Mouse (Mus musculus): ENCODE measurements at regions not wholly inside any gene's neighbourhood (a gene's known extent, or its start where the extent isn't known, plus 50 kb on each side); places are given as distances from the start of the nearest gene placed in this dataset.

DNA sequence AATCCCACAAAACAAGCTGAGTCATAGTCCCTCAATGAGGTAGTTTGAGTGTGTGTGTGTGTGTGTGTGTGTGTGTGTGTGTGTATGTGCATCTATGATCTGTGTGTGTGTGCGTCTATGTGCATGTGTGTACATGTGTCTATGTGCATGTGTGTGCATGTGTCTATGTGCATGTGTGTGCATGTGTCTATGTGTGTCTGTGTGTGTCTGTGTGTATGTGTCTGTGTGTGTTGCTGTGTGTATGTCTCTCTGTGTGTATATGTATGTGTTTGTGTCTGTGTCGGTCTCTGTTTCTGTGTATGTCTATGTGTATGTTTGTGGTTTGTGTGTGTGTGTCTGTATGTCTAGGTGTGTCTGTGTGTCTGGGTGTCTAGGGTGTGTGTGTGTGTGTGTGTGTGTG lies 309.1 kb upstream of the Brinp3 start:
- DNase-seq (ENCODE audit: low spot score in 2 of 2), result no peak

DNA sequence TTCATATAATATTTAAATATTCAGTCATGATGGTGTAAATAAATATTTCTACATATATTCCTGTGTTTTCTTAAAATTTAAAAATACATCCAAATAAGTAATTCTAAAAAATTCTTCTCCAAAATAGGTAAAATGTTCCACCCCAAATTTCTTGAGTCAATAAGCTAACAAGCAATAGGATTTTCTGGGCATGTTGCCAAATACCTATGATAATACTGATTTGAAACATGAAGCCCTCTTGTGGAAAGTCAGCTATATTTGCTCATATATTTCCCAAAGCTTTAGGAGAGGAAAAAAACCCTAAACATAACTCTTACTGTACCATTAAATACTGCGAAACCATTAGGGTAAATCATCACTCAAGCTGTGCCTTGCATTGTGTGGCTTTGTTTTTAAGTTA lies 282.9 kb upstream of the Brinp3 start:
- no peak for DNase-seq (ENCODE audit: low spot score in 2 of 2)

DNA sequence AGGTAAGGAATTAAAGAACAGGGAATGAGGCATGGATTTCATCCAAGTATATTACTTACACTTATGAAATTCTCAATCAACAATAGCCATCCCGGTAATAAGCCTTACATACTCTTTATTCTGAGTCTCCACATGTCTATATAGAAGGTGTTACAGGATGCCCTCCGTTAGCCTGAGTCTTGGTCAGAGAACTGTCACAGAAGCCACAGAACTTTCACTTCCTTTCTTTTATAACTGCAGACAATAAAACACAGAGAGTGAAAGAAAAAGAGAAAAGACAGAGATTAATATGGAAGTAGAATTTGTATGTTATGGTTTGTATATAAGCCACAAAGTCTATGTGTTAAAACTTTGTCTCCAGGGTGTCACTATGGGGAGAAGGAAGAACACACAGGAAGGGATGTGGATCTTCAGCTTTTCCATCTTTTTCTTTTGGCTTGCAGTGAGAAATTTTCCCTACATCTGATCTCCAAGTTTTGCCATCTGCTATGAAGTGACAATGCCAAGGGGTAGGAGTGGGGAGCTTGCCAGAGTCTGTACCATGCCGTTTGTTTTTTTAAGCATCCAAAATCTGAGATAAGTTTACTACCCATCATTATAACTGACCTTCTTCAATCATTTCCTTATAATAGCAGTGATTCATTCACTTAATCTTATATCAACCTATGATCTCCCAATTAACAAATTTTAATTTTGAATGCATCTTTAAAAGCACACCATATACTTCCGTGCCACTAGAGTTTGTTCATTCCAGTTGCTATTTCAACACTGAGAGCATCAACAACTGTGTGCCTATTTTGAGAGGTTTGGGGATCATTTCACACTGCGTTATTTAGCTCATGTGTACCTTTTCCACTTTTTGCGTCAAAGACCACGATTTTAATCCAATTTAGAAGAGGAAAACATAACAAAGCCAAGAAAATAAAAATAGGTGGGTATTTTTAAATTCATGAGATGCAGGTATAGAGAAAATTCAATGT lies 262.8 kb upstream of the Brinp3 start:
- DNase-seq (ENCODE audit: low spot score in 2 of 2), result peak; percentile 52 to 82

DNA sequence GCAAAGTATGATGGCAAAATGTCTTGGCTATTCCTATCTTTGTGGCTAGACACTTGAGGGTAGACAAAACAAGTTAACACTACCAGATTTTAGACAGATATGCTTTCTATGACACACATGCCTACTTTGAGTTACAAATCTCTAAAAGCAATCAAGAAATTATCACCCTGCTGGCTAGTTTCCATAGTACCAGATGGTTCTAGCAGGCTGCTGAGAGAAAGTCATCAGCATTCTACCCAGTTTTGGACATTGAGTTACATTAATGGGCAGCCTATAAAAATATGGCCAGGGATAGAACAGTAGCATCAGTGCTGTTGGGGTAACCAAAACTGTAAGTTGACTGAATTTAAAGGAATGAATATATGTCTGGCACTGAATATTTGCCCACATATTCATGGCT lies 234.2 kb upstream of the Brinp3 start:
- peak in 1 of 2 experiments; percentile 20 for DNase-seq (ENCODE audit: low spot score in 2 of 2)

DNA sequence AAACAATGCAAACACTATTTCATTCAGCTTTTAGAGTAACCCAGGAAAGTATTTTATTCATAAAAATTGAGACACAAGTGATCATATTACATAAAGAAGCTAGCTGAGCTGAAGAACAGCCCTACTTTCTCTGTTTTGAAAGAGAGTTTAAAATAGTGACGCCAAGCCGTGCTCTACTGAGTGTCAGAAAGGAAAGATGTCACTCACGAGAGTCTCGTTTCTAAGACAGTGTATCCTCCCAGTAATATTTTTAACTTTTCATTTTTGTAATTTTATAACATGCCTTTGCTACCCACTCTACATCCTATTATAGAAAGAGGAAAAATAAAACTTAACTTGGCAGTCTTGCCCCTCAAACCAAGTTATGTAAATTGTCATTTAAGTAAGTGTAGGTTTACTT lies 195.5 kb upstream of the Brinp3 start:
- DNase-seq (ENCODE audit: low spot score in 2 of 2), result no peak

DNA sequence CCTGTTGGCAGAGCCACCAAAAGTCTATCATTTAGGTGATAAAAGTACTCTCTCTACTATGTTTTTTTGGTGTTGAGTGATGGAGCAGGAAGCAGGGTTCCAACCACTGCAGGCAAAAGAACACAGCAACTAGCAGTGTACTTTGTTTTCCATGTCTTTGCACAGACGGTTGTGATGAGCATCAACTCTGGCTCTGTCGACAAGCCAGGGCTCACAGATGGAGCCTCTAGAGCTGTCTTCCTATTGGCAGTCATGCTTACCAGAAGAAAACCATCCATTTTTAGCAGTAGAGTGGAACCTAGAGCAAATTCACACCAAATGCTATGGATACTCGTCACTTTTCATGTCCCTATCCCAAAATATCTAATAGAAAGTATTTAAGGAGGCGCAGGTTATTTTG lies 182.0 kb upstream of the Brinp3 start:
- DNase-seq (ENCODE audit: low spot score in 2 of 2), result peak; percentile 1 to 53

DNA sequence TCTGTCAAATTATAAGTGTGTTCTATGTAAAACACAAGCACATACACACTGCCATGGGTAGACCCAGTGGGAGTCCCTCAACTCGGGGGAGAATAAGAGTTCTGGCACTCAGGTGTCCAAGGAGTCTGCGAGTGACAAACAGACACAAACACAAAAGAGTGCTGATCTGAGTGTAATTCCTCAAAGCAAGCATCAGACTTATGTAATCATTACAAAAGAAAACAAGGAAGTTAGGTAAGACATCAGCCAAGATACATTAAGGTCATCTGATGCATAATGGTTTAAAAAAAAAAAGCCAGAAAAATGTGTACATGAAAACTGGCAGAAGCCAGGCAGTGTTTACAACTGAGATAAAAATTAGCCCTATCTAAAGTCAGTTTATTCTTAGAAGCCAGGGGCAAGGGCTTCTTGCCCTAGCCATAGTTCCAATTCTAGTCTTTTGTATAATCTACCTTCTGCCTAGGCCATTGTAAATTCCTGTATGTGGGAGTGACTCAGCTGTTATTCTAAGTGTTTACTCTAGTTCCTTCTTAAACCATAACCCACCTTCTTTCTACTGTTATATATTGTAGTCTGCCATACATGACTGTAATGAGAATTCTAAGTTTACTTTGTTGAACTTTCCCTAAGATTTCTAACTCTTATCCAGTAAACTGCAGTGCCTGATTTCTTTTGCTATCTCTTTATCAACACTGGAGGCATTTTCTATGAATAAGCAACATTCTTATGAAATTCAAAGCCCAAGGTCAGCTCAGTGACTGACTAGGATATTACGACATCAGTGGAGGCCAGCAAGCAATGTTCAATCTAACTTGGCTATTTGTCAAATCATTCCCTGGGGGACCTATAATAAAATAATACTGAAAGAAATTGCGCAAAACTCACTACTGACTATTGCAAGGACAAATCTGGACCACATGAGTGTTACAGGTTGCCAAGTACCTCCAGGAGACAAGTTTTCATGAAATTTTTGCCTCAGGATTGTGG lies 178.1 kb upstream of the Brinp3 start:
- no peak for DNase-seq (ENCODE audit: low spot score in 2 of 2)

DNA sequence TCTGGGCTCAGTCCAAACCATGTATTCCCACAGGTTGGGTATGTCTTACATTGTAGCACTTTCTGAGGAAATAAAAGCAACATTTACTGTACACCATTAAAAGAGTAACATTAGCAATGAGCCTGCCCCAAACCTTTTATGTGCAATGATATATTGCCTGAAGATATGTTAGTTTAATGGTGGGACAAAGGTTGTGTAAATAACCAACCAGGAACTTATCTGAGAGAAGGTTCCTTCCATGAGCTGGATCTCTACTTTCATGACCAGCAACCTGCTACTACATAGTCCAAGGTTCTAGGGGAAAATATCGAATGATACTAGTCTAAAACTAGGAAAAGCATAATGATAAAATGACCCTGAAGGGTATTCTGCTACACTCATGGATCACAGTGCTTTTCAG lies 172.5 kb upstream of the Brinp3 start:
- no peak for DNase-seq (ENCODE audit: low spot score in 2 of 2)

DNA sequence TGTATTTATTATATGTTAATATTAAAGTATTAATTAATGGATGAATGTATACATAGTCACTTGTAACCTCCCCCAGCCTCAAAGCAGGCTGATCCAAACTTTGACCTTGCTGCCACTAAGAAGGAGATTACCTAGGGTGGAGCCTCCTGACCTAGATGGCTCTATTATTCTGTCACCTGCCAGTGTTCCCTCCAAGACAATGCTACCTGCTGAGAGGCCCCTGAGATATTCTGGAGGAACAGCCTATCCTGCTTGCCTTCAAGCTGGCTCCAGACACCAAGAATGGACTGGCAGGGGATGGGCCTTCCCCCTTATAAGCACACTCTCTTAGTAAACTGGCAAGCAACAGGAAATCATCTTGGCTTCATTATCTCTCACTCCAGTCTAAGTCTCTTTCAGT lies 171.7 kb upstream of the Brinp3 start:
- DNase-seq (ENCODE audit: low spot score in 2 of 2), result no peak

DNA sequence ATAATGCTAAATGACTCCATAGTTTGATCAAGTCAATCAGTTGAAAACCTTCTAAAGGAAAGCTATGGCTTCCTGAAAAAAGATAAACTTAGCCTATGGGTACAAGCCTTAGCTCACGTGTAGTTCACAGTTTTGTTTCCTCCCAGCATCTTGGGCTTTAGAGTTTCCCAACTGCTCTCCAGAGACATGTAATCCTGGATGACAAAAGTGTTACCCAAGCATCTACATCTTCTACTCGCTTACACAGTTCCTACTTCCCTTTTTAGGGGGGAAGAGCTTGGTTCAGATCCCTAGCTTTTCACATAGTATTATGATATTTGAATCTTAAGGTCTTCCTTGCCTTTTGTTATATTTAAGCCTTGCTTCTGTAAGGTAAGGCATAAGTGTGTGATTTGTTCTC lies 157.5 kb upstream of the Brinp3 start:
- DNase-seq (ENCODE audit: low spot score in 2 of 2), result no peak

DNA sequence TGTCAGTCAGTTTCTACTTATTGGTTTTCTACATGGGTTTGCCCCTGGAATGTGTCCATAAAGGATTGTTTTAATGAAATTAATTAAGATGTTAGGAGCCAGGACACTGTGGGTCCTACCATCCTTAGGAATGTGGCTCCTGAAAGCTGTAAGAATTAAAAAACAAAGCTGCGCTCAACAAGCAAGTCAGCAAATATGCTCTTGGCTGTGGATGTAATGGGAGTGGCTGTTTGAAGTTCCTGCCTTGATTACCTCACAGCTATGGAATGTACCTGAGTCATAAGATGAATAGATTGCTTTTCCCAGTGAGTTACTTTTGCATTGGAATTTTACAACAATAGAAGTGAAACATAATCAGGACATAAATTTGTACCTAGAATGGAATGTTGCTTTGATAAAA lies 137.6 kb upstream of the Brinp3 start:
- no peak for DNase-seq (ENCODE audit: low spot score in 2 of 2)

DNA sequence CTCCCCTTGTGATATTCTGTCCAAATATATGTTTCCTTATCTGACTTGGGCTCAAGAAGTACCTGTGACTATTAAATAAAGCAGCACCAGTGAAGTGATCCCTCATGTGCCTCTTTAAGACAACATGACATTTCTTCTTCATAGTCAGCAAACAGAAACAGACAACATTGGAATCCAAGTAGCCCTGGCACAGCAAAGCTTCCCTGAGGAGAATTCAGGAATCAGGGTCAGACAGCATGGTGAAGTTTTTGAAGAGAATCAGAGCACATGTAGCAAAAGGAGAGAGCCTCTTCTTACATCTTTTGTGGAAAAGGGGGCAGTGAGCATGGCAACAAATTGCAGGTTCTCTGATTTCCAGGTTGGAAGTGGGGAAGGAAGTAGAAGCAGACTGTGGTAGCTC lies 136.3 kb upstream of the Brinp3 start:
- DNase-seq (ENCODE audit: low spot score in 2 of 2), result no peak

DNA sequence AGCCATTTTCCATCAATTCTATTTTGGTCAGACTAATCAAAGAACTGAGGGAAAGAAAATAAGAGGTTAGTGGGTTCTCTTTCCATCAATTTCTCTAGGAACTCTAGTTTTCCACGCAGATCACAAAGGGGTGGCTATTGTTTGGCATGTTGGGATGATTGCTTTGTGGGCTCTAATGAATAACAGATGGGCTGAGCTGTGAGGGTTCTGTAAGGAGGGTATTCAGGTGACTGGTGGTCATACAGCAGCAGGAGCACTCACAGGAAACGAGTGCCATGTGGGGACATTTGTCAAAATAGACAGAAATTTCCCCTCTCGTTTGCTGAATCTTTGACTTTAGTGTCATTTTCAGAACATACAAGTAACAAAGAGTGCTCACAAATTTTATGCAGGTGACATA lies 134.9 kb upstream of the Brinp3 start:
- DNase-seq (ENCODE audit: low spot score in 2 of 2), result no peak

DNA sequence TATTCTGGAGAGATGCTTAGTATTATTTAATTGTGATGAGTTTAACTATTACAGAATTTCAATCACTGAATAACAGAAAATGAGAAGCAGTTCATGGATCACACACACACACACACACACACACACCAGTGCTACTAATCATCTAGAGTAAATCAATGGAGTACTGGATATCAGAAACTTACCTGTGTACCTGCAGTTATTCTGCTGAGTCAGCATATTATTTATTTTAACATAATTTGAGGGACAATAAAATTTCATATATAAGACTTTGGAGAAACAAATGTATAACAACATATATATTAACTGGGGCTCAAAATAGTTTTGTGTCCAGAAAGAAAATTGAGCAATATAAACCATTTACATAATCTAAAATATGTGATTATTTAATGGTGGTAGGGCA lies 134.4 kb upstream of the Brinp3 start:
- DNase-seq (ENCODE audit: low spot score in 2 of 2), result no peak

DNA sequence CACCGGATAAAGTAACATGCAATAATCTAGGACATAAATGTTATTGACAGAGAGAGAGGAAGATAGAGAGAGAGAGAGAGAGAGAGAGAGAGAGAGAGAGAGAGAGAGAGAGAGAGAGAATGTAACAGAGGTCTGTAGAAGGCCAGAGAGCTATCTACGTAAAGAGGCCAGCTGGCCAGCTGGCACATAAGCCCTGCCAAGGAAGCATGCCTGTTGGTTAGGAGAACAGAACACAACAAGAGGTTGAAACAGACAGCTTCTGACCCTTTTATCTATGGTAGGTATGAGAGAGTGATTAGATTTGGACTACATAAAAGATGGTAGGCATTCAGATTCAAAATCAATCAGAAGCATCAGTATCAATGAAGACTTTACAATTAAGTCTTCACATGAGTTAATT lies 130.8 kb upstream of the Brinp3 start:
- no peak for DNase-seq (ENCODE audit: low spot score in 2 of 2)

Data from layer of hippocampus, adult 18-20 months (tissue).